Mouse (Mus musculus) stomach, embryonic 15.5 days (tissue): ENCODE measurements around the gene Mtfr1l. TPM values are rescaled to one million over a fixed set of nuclear protein-coding genes. Genes with fewer than 3 reads are reported as not detected.

ENCODE experiments used
- ATAC-seq: fragments of 200-750 bp; cut with Nextera tagmentation; 2 replicates; pipeline ENCODE4 v1.8.0; 2017; ENCODE audit warnings: low read depth, moderate number of reproducible peaks, moderate TSS enrichment; ENCODE audit not compliant: insufficient read depth, low FRiP score
- H3K27ac ChIP-seq: fragments of 300-500 bp; sonication (generic); 2 replicates; pipeline ENCODE4 v1.5.1; 2015; ENCODE audit warnings: mild to moderate bottlenecking, inconsistent platforms
- H3K27me3 ChIP-seq: fragments of 300-500 bp; sonication (generic); replicated peaks from 2 replicates; pipeline ENCODE4 v1.6.1; 2015; ENCODE audit warnings: inconsistent platforms
- H3K36me3 ChIP-seq: fragments of 300-500 bp; sonication (generic); 2 replicates; pipeline ENCODE4 v1.6.1; 2015; ENCODE audit warnings: inconsistent platforms
- H3K4me1 ChIP-seq: fragments of 300-500 bp; sonication (generic); 2 replicates; pipeline ENCODE4 v1.6.1; 2015; ENCODE audit warnings: inconsistent platforms
- H3K4me2 ChIP-seq: fragments of 300-500 bp; sonication (generic); 2 replicates; pipeline ENCODE4 v1.6.1; 2015; ENCODE audit warnings: mild to moderate bottlenecking, inconsistent platforms
- H3K4me3 ChIP-seq: fragments of 300-500 bp; sonication (generic); replicated peaks from 2 replicates; pipeline ENCODE4 v1.5.1; 2015; ENCODE audit warnings: inconsistent platforms
- H3K9ac ChIP-seq: fragments of 300-500 bp; sonication (generic); 2 replicates; pipeline ENCODE4 v1.6.1; 2015; ENCODE audit warnings: inconsistent platforms
- H3K9me3 ChIP-seq: fragments of 300-500 bp; sonication (generic); 2 replicates; pipeline ENCODE4 v1.6.1; 2016; ENCODE audit warnings: inconsistent platforms
- WGBS: fragments of 180-500 bp; shearing (Covaris S2); methylation state at CpG from one replicate; pipeline ENCODE4 v1.1.7; 2015; 5-methylcytosine and 5-hydroxymethylcytosine counted together
- polyA plus RNA-seq: library from polyadenylated mRNA; unstranded; fragments of >200 nt; fragmentation: Nextera tagmentation; extraction: Ambion mirVana; gene quantifications from 2 replicates; pipeline ENCODE4 v1.2.1, GENCODE M21; 2015

Mtfr1l gene
- polyA plus RNA-seq, 1 experiment from 2014 or later, result 92.1 TPM

DNA sequence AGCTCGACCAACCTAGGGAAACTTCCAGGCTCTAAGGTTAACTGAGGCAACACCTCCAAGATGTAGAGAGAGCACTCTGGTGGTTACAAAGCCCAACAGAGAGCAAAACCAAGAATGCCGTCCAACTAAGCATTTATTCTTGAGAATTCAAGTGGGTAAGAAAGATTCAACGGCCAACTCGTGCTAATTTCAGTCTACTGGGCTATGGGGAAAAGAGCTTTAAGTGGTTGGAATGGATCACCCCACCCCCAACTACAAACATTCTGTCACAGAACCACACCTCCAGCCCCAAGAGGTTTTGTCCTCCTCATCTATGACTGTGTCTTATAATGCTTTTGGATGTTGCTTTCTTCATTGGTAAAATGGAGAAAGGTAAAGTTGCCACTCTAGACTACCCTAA lies 2.3 kb downstream of the Mtfr1l start:
- Histone ChIP-seq H3K4me3 (no peak overlapping the region), H3K4me1 (peaks cover 17% of the 10 kb centered on the region), H3K9ac (no peak overlapping the region), H3K27ac (no peak overlapping the region), H3K4me2 (no peak overlapping the region), H3K9me3 (no peaks in the 10 kb centered on the region), H3K36me3 (peaks cover 23% of the 10 kb centered on the region), H3K27me3 (no peaks in the 10 kb centered on the region)
- no peak for ATAC-seq
- WGBS, result 72% methylated on average over 4 of the region's 4 CpGs

DNA sequence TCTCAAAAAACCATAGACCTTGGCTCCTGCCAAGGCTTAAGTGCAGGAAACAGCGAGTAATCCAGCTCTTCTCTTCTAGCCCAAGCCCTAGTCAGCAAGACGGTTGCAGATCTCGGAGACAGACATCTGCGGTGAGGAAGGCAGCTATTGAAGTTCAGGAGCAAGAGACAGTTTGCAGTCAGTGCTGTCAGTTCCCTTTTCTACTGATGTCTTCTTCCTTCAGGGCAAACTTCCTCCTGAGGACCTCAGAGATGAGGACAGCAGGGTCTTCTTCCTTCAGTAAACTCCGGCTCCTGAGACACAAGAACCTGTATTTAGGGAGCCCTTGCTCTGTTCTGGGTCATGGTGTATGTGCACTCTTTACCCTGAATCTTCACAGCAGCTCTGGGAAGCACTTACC lies 9.0 kb downstream of the Mtfr1l start:
- no peak for ATAC-seq
- H3K4me2 ChIP-seq, result no peak overlapping the region
- H3K27ac ChIP-seq, result no peak overlapping the region
- H3K27me3 ChIP-seq, result no peaks in the 10 kb centered on the region
- WGBS, result 73% methylated on average over 5 of the region's 5 CpGs
- H3K36me3 ChIP-seq, result peaks cover 51% of the 10 kb centered on the region
- H3K4me1 ChIP-seq, result no peaks in the 10 kb centered on the region
- no peaks in the 10 kb centered on the region for H3K9me3 ChIP-seq
- no peak overlapping the region for H3K4me3 ChIP-seq
- no peak overlapping the region for H3K9ac ChIP-seq

DNA sequence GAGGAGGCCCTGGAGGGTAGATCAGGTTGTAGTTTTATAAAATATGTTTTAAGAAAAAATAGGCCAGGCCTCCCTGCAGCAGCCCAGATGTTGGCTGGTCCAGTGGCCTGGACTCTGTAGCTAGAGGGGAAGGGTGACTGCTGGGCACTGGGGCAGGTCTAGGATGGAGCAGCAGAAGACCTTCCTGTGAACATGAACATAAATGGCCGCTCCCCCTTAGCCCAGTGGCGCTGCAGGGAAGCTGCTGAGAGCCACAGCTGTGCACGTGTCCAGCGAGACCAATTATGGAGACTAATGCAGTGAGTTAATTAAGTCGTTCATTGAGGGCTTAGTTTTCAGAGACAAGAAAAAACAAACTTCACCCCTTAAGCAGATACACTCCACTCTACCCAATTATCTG lies 9.4 kb downstream of the Mtfr1l start:
- Histone ChIP-seq H3K9ac (no peak overlapping the region), H3K4me2 (no peak overlapping the region), H3K27ac (no peak overlapping the region), H3K27me3 (no peaks in the 10 kb centered on the region), H3K4me1 (no peaks in the 10 kb centered on the region), H3K36me3 (peaks cover 49% of the 10 kb centered on the region), H3K4me3 (no peak overlapping the region), H3K9me3 (no peaks in the 10 kb centered on the region)
- WGBS, result 70% methylated on average over 5 of the region's 5 CpGs
- no peak for ATAC-seq

GRCm38 (mm10) chr4:134523447-134523846 lies 11.7 kb downstream of the Mtfr1l start:
- no peak overlapping the region for H3K4me2 ChIP-seq
- ATAC-seq, result 0 out of 2 replicates have a peak, but pooled peaks have one; percentile 22
- 81% methylated on average over 4 of the region's 4 CpGs for WGBS
- peaks cover 29% of the 10 kb centered on the region for H3K36me3 ChIP-seq
- H3K9ac ChIP-seq, result no peak overlapping the region
- no peaks in the 10 kb centered on the region for H3K27me3 ChIP-seq
- H3K4me3 ChIP-seq, result no peak overlapping the region
- H3K4me1 ChIP-seq, result no peaks in the 10 kb centered on the region
- H3K9me3 ChIP-seq, result no peaks in the 10 kb centered on the region
- no peak overlapping the region for H3K27ac ChIP-seq

DNA sequence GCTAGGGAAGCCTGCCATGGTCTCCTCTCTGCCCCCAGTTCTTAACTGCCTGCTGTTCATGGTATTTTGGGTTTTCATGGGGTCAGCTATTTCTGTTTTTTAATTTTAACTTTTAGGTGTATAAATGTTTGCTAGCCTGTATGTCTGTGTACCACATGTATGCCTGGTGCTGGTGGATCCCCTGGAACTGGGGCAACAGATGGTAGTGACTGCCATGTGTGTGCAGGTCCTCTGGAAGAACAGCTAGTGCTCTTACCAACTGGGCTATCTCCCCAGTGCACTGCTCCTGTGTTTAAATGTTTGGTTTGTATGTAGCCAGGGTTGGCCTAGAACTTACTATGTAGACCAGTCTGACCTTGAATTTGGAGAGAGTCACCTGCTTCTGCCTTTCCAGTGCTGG lies 15.9 kb downstream of the Mtfr1l start:
- no peak overlapping the region for H3K4me3 ChIP-seq
- no peak overlapping the region for H3K4me2 ChIP-seq
- H3K27me3 ChIP-seq, result no peaks in the 10 kb centered on the region
- no peak overlapping the region for H3K9ac ChIP-seq
- no peaks in the 10 kb centered on the region for H3K9me3 ChIP-seq
- no peak overlapping the region for H3K27ac ChIP-seq
- H3K36me3 ChIP-seq, result peaks cover 12% of the 10 kb centered on the region; the same call in 1 of the 2 replicates
- no peak for ATAC-seq
- peaks cover 11% of the 10 kb centered on the region for H3K4me1 ChIP-seq

GRCm38 (mm10) chr4:134518541-134518940 lies 16.6 kb downstream of the Mtfr1l start:
- Histone ChIP-seq H3K36me3 (peaks cover 7% of the 10 kb centered on the region; the same call in 1 of the 2 replicates), H3K27ac (no peak overlapping the region), H3K4me3 (no peak overlapping the region), H3K4me2 (no peak overlapping the region), H3K27me3 (no peaks in the 10 kb centered on the region), H3K9ac (no peak overlapping the region), H3K9me3 (no peaks in the 10 kb centered on the region), H3K4me1 (peaks cover 14% of the 10 kb centered on the region)
- no peak for ATAC-seq
- 92% methylated on average over 4 of the region's 4 CpGs for WGBS

GRCm38 (mm10) chr4:134517719-134518118 lies 17.5 kb downstream of the Mtfr1l start:
- Histone ChIP-seq H3K4me2 (no peak overlapping the region), H3K27me3 (no peaks in the 10 kb centered on the region), H3K4me3 (no peak overlapping the region), H3K9me3 (no peaks in the 10 kb centered on the region), H3K4me1 (peaks cover 19% of the 10 kb centered on the region), H3K27ac (no peak overlapping the region; the same call in 1 of the 2 replicates), H3K9ac (no peak overlapping the region), H3K36me3 (no peaks in the 10 kb centered on the region)
- WGBS, result 82% methylated on average over 10 of the region's 10 CpGs
- ATAC-seq, result no peak

GRCm38 (mm10) chr4:134516981-134517380 lies 18.2 kb downstream of the Mtfr1l start:
- H3K27me3 ChIP-seq, result no peaks in the 10 kb centered on the region
- no peak overlapping the region for H3K9ac ChIP-seq
- WGBS, result 60% methylated on average over 8 of the region's 8 CpGs
- peak overlapping the region; percentile 75 for H3K27ac ChIP-seq
- no peak overlapping the region for H3K4me3 ChIP-seq
- H3K36me3 ChIP-seq, result no peaks in the 10 kb centered on the region
- H3K4me1 ChIP-seq, result peaks cover 22% of the 10 kb centered on the region
- no peak for ATAC-seq
- no peak overlapping the region for H3K4me2 ChIP-seq
- H3K9me3 ChIP-seq, result no peaks in the 10 kb centered on the region

DNA sequence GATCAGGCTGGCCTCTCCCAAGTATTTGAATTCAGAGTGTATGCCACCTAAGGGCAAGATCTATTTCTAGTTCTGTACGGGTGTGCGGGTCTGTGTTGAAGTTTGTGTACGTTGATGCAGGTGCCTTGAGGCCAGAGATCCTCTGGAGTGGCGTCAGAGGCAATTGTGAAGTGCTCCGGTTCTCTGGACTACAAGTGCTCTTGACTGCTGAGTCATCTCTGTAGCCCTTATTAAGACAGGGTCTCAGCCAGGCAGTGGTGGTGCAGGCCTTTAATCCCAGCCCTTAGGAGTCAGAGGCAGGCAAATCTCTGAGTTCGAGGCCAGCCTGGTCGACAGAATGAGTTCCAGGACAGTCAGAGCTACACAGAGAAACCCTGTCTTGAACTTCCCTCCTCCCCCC lies 19.6 kb downstream of the Mtfr1l start:
- H3K4me1 ChIP-seq, result peaks cover 22% of the 10 kb centered on the region
- no peaks in the 10 kb centered on the region for H3K9me3 ChIP-seq
- no peaks in the 10 kb centered on the region for H3K27me3 ChIP-seq
- H3K4me2 ChIP-seq, result no peak overlapping the region
- no peak for ATAC-seq
- 72% methylated on average over 7 of the region's 7 CpGs for WGBS
- H3K4me3 ChIP-seq, result no peak overlapping the region
- no peaks in the 10 kb centered on the region for H3K36me3 ChIP-seq
- H3K9ac ChIP-seq, result no peak overlapping the region
- no peak overlapping the region for H3K27ac ChIP-seq

DNA sequence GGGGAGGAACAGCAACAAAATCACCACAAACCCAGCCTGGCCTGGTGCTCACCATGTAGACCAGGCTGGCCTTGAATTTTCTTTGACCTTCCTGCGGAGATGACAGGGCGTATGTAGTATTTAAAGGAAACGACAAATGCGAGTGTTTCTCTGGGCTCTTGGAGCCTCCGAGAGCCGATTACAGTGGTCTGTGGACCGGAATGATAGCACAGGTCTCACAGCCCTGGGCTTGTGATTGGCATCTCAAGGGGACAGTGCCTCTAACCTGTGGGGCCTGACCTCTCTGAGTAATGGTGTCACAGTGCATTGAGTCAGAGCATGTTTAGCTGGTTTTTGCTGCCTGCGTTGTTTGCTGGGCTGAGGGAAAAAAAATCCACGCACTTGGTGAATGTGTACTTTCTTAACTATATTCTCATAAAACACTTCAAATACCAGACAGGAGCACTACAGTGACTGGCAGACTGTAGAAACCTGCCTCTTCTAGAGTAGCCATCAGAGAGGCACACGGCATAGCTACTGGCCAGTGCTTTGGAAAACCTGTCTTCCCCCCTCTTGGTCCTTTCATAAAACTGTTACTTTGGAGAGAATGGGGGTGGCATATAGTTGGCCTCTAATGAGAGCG lies 20.8 kb downstream of the Mtfr1l start:
- peak overlapping the region; percentile 26; the same call in 1 of the 2 replicates for H3K27ac ChIP-seq

DNA sequence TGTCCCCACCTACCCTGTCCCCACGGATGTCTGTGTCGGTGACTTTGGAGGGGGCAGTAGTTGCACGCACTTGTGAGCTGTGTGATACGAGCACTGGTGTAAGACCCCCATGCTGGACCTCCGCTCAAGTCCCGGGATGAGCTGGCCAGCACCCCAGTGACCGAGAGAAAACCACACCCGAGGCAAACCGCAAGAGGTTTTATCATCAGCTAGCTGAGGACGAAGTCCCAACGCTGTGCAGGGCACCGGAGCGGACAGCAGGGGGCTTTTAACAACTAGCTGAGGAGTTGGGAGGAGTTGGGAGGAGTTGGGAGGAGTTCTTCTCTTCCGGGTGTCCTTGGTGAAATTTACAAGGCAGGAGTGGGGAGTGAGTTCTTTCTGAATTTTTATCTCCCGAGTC lies 22.4 kb downstream of the Mtfr1l start:
- no peak for ATAC-seq
- H3K27ac ChIP-seq, result no peak overlapping the region
- peaks cover 22% of the 10 kb centered on the region for H3K4me1 ChIP-seq
- H3K27me3 ChIP-seq, result no peaks in the 10 kb centered on the region
- 13% methylated on average over 15 of the region's 15 CpGs for WGBS
- peak overlapping the region; percentile 53 for H3K4me2 ChIP-seq
- no peak overlapping the region for H3K9ac ChIP-seq
- H3K4me3 ChIP-seq, result peak overlapping the region; percentile 20; the same call in 1 of the 2 replicates
- H3K9me3 ChIP-seq, result no peaks in the 10 kb centered on the region
- no peaks in the 10 kb centered on the region for H3K36me3 ChIP-seq

More for the DNA sequence above, 20.8 kb downstream of the Mtfr1l start:
- WGBS, result 85% methylated on average over 11 of the region's 11 CpGs
- Histone ChIP-seq H3K9me3 (no peaks in the 10 kb centered on the region), H3K36me3 (no peaks in the 10 kb centered on the region), H3K4me2 (no peak overlapping the region), H3K4me3 (no peak overlapping the region), H3K4me1 (peaks cover 22% of the 10 kb centered on the region), H3K9ac (0 out of 2 replicates have a peak overlapping the region, but pooled peaks have one; percentile 1), H3K27me3 (no peaks in the 10 kb centered on the region)
- no peak for ATAC-seq

DNA sequence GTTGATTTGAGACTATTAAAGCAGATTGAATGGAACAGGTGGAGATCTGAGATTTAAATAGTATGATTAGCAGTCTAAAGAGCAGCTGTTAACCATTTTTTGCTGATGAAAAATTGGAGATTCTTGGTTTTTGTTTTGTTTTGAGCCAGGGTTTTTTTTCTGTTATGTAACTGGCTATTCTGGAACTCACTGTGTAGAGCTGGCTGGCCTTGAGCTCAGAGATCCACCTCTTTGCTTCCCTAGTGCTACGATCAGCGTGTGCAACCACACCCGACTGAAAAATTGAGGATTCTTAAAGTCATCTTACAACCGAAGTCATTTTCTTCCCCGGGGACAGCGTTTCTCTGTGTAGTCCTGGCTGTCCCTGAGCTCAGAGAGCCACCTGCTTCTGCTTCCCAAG lies 23.5 kb downstream of the Mtfr1l start:
- Histone ChIP-seq H3K4me3 (peak overlapping the region; percentile 68), H3K36me3 (no peaks in the 10 kb centered on the region), H3K9ac (no peak overlapping the region), H3K9me3 (no peaks in the 10 kb centered on the region), H3K4me2 (peak overlapping the region; percentile 97), H3K27me3 (no peaks in the 10 kb centered on the region), H3K27ac (no peak overlapping the region), H3K4me1 (peaks cover 15% of the 10 kb centered on the region)
- no peak for ATAC-seq
- 64% methylated on average over 6 of the region's 6 CpGs for WGBS
